Mouse (Mus musculus) left cerebral cortex, adult 9 months (tissue): Measurements from ENCODE around the gene Mrgpra4.

Experiments used
- DNase-seq, 2 experiments: peaks; one replicate each; pipeline ENCODE4 v3.0.0; 2022; ENCODE audit warnings: low spot score in 2 of 2

The Mrgpra4 gene

DNA sequence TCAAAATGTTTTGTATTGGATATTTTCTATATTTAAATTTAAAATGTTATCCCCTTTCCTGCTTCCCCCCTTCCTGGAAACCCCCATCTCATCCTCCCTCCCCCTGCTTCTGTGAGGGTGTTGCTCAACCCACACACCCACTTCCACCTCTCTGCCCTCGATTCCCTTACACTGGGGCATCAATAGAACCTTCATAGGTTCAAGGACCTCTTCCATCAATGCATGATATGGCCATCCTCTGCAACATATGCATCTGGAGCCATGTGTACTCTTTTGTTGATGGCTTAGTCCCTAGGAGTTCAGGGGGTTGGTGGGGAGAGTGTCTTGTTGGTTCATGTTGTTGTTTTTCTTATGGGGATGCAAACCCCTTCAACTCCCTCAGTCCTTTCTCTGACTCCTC is at the start of gene Mrgpra4:
Mrgpra4 (minus strand) TSS at position 101 of the 400 bp plus-strand sequence.
- DNase-seq: no peak

GRCm38 (mm10) chr7:48027497-48027896 is 45.6 kb upstream of the Mrgpra4 start, which contains the start of gene Mrgprx1:
Gene Mrgprx1, minus strand, starts transcription at chr7:48027597.
- DNase-seq: no peak

- no peak for DNase-seq
Observed at GRCm38 (mm10) chr7:48017874-48018273, 36.0 kb upstream of the Mrgpra4 start.

GRCm38 (mm10) chr7:47995689-47996088 is 13.8 kb upstream of the Mrgpra4 start:
- no peak for DNase-seq

- DNase-seq: no peak
Observed at GRCm38 (mm10) chr7:47986752-47987151, 4.9 kb upstream of the Mrgpra4 start.
